Mouse (Mus musculus): Measurements from ENCODE around the gene Ap2a2. TPM values are rescaled to one million over a fixed set of nuclear protein-coding genes. Genes with fewer than 3 reads are reported as not detected.
"Not testable (repeated sequence)": the region's sequence is repeated elsewhere in the genome, so short reads cannot be mapped to it uniquely, and the experiment has no call there.

The Ap2a2 gene
- polyA plus RNA-seq, 1 experiment from 2014 or later = 79.9 TPM

- no peak for DNase-seq (ENCODE audit: low spot score)
- H3K9me3 ChIP-seq = no peaks in the 10 kb centered on the region
- H3K27me3 ChIP-seq (ENCODE audit: insufficient read depth, poor library complexity, severe bottlenecking) = no peaks in the 10 kb centered on the region
- H3K27ac ChIP-seq = no peak overlapping the region
- H3K36me3 ChIP-seq = peaks cover 91% of the 10 kb centered on the region
- WGBS = 54% methylated on average over 5 of the region's 5 CpGs
- no peak overlapping the region for H3K4me3 ChIP-seq
- H3K4me1 ChIP-seq = peaks cover 25% of the 10 kb centered on the region
Measured at GRCm38 (mm10) chr7:141614329-141614832, 52.4 kb downstream of the Ap2a2 start.

DNA sequence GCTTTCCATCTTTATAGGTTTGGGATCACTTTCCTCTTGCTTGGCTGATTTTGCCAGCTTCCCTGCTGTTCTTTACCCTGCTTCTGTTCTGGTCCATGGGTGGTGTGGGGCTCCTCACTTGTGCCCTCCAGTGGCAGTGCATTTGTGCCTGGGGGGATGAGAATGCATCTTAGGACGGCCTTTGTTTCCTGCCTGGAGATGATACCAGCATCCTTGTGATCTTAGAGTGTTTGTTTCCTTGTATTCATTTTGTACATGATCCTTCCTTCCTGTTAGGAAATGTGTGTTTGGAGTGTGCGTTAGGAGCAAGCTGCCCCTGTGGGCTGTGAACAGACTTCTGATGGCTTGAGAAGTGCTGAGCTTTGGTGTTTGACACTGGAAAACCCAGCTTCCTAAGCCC is 62.2 kb downstream of the Ap2a2 start:
- Histone ChIP-seq H3K4me1 (peaks cover 13% of the 10 kb centered on the region), H3K27me3 (ENCODE audit: insufficient read depth, poor library complexity, severe bottlenecking) (no peaks in the 10 kb centered on the region), H3K36me3 (peaks cover 81% of the 10 kb centered on the region), H3K4me3 (no peak overlapping the region), H3K27ac (no peak overlapping the region), H3K9me3 (no peaks in the 10 kb centered on the region)
- no peak for DNase-seq (ENCODE audit: low spot score)
- WGBS = 78% methylated on average over 2 of the region's 2 CpGs

DNA sequence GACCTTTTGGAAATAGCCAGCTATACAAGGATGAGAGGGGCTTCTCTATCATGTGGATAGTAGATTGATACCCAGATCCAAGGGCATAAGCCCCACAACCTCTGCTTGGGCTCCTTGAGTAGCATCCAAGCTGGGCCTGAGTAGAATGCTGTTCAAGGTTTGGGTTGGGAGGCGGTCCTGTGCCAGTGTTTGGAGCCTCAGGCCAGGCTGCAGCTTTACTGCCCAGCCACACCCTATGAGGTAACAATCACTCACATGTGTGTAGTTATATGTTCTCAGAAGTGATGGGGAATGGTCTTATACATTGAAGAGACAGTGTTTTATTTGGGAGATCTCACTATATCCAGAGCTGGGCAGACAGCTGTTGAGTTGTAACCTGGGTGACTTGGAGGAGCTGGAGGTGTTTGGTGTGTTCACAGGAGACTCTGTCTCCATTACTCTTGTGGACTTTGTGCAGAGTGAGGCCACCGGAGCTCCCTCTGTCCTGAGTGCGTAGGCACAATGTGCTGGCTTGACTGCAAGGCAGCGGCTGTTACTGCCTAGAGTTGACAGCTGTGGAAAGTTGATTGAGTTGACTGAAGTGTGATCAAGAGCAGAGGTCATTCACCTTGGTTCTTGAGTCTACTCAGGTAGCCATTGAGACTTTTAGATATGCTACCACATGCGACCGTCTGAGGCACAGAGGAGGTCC is 63.3 kb downstream of the Ap2a2 start:
- Histone ChIP-seq H3K36me3 (peaks cover 84% of the 10 kb centered on the region), H3K4me1 (peaks cover 9% of the 10 kb centered on the region), H3K4me3 (no peak overlapping the region), H3K27ac (no peak overlapping the region), H3K27me3 (ENCODE audit: insufficient read depth, poor library complexity, severe bottlenecking) (no peaks in the 10 kb centered on the region), H3K9me3 (no peaks in the 10 kb centered on the region)
- WGBS = 91% methylated on average over 6 of the region's 6 CpGs
- no peak for DNase-seq (ENCODE audit: low spot score)

GRCm38 (mm10) chr7:141628018-141628417 is 66.0 kb downstream of the Ap2a2 start:
- H3K4me3 ChIP-seq = no peak overlapping the region
- WGBS = 83% methylated on average over 2 of the region's 2 CpGs
- H3K4me1 ChIP-seq = no peaks in the 10 kb centered on the region
- no peaks in the 10 kb centered on the region for H3K9me3 ChIP-seq
- DNase-seq (ENCODE audit: low spot score) = no peak
- H3K27ac ChIP-seq = no peak overlapping the region
- H3K27me3 ChIP-seq (ENCODE audit: insufficient read depth, poor library complexity, severe bottlenecking) = no peaks in the 10 kb centered on the region
- peaks cover 88% of the 10 kb centered on the region for H3K36me3 ChIP-seq

DNA sequence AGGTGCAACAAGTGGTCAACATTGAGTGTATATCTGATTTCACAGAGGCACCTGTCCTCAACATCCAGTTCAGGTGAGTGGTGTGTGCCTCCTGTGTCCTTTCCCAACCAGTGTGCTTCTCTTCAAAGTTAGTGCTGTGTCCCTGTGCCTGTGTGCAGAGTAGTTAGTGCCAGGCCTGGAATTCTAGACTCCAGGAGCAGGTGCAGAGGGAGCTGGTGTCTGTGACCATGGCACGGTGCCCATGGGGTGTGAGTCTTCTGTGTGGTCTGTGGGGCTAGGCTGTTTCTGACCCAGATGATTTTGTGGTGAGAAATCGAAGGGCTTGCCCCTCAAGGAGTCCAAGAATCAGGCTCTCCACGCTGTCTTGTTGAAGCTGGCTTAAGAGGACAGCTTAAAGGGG is 67.3 kb downstream of the Ap2a2 start:
- H3K27ac ChIP-seq = no peak overlapping the region
- no peaks in the 10 kb centered on the region for H3K9me3 ChIP-seq
- no peaks in the 10 kb centered on the region for H3K27me3 ChIP-seq (ENCODE audit: insufficient read depth, poor library complexity, severe bottlenecking)
- H3K4me3 ChIP-seq = no peak overlapping the region
- H3K4me1 ChIP-seq = no peaks in the 10 kb centered on the region
- H3K36me3 ChIP-seq = peaks cover 86% of the 10 kb centered on the region
- DNase-seq (ENCODE audit: low spot score) = no peak
- WGBS = 90% methylated on average over 3 of the region's 3 CpGs

- not testable (repeated sequence) for H3K27ac ChIP-seq; H3K4me1 ChIP-seq; H3K9me3 ChIP-seq; H3K27me3 ChIP-seq (ENCODE audit: insufficient read depth, poor library complexity, severe bottlenecking); H3K4me3 ChIP-seq; DNase-seq (ENCODE audit: low spot score)
- 87% methylated on average over 2 of the region's 3 CpGs for WGBS
- H3K36me3 ChIP-seq = peaks cover 13% of the 10 kb centered on the region
Measured at GRCm38 (mm10) chr7:141638077-141638476, 76.1 kb downstream of the Ap2a2 start.

GRCm38 (mm10) chr7:141638513-141639334 is 76.8 kb downstream of the Ap2a2 start:
- 90% methylated on average over 6 of the region's 8 CpGs for WGBS
- H3K4me3 ChIP-seq; DNase-seq (ENCODE audit: low spot score); H3K27ac ChIP-seq; H3K27me3 ChIP-seq (ENCODE audit: insufficient read depth, poor library complexity, severe bottlenecking); H3K9me3 ChIP-seq; H3K4me1 ChIP-seq: not testable (repeated sequence)
- H3K36me3 ChIP-seq = peaks cover 11% of the 10 kb centered on the region

GRCm38 (mm10) chr7:141639335-141639890 is 77.4 kb downstream of the Ap2a2 start:
- not testable (repeated sequence) for H3K4me1 ChIP-seq; DNase-seq (ENCODE audit: low spot score); H3K27ac ChIP-seq; H3K27me3 ChIP-seq (ENCODE audit: insufficient read depth, poor library complexity, severe bottlenecking); H3K36me3 ChIP-seq; H3K4me3 ChIP-seq; H3K9me3 ChIP-seq
- 81% methylated on average over 5 of the region's 5 CpGs for WGBS

- H3K4me3 ChIP-seq = no peak overlapping the region
- peaks cover 5% of the 10 kb centered on the region; the same call in 1 of the 2 replicates for H3K27me3 ChIP-seq (ENCODE audit: insufficient read depth, poor library complexity, severe bottlenecking)
- no peak overlapping the region for H3K27ac ChIP-seq
- no peak for DNase-seq (ENCODE audit: low spot score)
- WGBS = 69% methylated on average over 1 of the region's 1 CpGs
- H3K36me3 ChIP-seq = no peaks in the 10 kb centered on the region
- H3K9me3 ChIP-seq = no peaks in the 10 kb centered on the region
- peaks cover 15% of the 10 kb centered on the region; the same call in 1 of the 2 replicates for H3K4me1 ChIP-seq
Measured at GRCm38 (mm10) chr7:141642375-141642774, 80.4 kb downstream of the Ap2a2 start.

DNA sequence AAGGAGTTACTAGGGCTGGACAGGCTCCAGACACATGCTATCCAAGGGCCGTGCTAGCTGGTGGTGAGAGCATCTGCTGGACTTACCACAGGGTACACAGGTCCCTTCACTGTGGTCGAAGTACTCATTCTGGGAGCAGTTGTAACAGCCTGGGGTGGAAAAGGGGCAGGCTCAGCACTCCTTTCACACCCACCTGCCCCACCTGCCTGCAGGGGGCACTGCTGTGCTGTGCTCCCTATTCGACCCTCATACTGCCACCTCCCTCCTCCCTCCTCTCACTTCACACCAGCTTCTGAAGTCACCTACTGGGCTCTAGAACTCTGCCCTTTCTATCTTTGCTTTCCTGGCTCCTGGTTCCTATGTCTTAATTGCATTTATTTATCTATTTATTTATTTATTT is 81.2 kb downstream of the Ap2a2 start:
- H3K9me3 ChIP-seq = no peaks in the 10 kb centered on the region
- no peak overlapping the region for H3K4me3 ChIP-seq
- no peaks in the 10 kb centered on the region for H3K36me3 ChIP-seq
- WGBS = 45% methylated on average over 3 of the region's 3 CpGs
- no peak overlapping the region for H3K27ac ChIP-seq
- H3K4me1 ChIP-seq = peaks cover 17% of the 10 kb centered on the region
- no peak for DNase-seq (ENCODE audit: low spot score)
- peaks cover 9% of the 10 kb centered on the region; the same call in 1 of the 2 replicates for H3K27me3 ChIP-seq (ENCODE audit: insufficient read depth, poor library complexity, severe bottlenecking)

- H3K27me3 ChIP-seq (ENCODE audit: insufficient read depth, poor library complexity, severe bottlenecking) = peaks cover 13% of the 10 kb centered on the region
- H3K36me3 ChIP-seq = no peaks in the 10 kb centered on the region
- H3K4me3 ChIP-seq = no peak overlapping the region
- H3K27ac ChIP-seq = no peak overlapping the region
- no peaks in the 10 kb centered on the region for H3K9me3 ChIP-seq
- WGBS = 61% methylated on average over 2 of the region's 2 CpGs
- DNase-seq (ENCODE audit: low spot score) = no peak
- peaks cover 24% of the 10 kb centered on the region for H3K4me1 ChIP-seq
Measured at GRCm38 (mm10) chr7:141647083-141647482, 85.1 kb downstream of the Ap2a2 start.

- no peak for DNase-seq (ENCODE audit: low spot score)
- Histone ChIP-seq H3K36me3 (no peaks in the 10 kb centered on the region), H3K4me3 (no peak overlapping the region), H3K9me3 (no peaks in the 10 kb centered on the region), H3K27me3 (ENCODE audit: insufficient read depth, poor library complexity, severe bottlenecking) (peaks cover 13% of the 10 kb centered on the region), H3K4me1 (peaks cover 27% of the 10 kb centered on the region), H3K27ac (no peak overlapping the region)
- WGBS = 83% methylated on average over 11 of the region's 11 CpGs
Measured at GRCm38 (mm10) chr7:141647815-141648214, 85.8 kb downstream of the Ap2a2 start.

GRCm38 (mm10) chr7:141652191-141652590 is 90.2 kb downstream of the Ap2a2 start:
- Histone ChIP-seq H3K9me3 (no peaks in the 10 kb centered on the region), H3K27me3 (ENCODE audit: insufficient read depth, poor library complexity, severe bottlenecking) (peaks cover 8% of the 10 kb centered on the region; the same call in 1 of the 2 replicates), H3K4me3 (no peak overlapping the region), H3K36me3 (no peaks in the 10 kb centered on the region), H3K4me1 (peaks cover 36% of the 10 kb centered on the region), H3K27ac (no peak overlapping the region)
- 45% methylated on average over 7 of the region's 7 CpGs for WGBS
- no peak for DNase-seq (ENCODE audit: low spot score)
